Mouse (Mus musculus): ENCODE data around the gene Cox14.

DNA sequence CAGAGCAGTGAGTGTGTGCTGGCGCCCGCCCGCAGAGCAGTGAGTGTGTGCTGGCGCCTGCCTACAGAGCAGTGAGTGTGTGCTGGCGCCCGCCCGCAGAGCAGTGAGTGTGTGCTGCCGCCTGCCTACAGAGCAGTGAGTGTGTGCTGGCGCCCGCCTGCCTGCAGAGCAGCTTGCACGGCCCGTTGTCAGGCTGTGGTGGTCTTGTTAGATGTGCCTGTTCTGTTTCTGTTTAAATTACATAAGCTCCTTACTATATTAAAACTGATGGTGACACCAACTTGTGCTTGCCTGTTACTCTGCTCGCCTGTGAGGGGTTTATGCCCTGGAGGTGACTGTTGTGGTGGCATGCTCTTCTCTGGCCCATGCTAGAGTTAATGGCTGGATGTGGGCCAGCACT is 17.2 kb upstream of the Cox14 start:
- TF ChIP-seq POLR2A (IDR thresholded peaks at IDR 0.05; ENCODE audit: control insufficient read depth, extremely low read depth, insufficient read depth, low read length, poor library complexity) (no peak), CTCF (IDR thresholded peaks at IDR 0.05; ENCODE audit: borderline replicate concordance, control insufficient read depth, extremely low read depth, insufficient read depth, low read length, poor library complexity) (no peak)

All from thymus, adult 2 months (tissue).